Mouse (Mus musculus): Measurements from ENCODE around the gene Hoxc6.

DNA sequence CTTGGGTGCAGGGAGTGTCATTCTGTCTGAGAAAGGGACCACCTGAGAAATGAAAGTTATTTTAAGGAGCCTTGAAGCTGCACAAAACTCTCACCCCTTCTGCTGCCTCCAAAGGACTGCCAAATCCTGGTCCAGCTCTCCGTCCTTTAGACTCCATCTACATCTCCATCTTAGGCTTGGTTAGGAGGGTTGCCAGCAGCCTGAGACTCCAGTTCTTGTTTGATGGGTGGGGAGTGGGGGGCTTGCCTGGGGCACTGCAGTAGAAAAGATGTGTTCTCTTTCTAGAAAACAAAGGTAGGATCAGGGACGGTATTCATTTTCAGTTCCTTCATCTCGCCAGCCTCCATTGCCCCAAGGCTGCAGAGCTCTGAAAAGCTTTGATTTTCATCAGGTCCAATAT is 626 bp upstream of the Hoxc6 start:
- no peak for TF ChIP-seq CTCF (IDR thresholded peaks at IDR 0.05; ENCODE audit: low read depth, low read length)
- TF ChIP-seq GATA1 (IDR thresholded peaks at IDR 0.05; ENCODE audit: borderline replicate concordance, low read length), result no peak
